Mouse (Mus musculus) thymus, adult 2 months (tissue): ENCODE measurements around the gene St3gal2.
A peak's percentile ranks its signal among the peaks of the same experiment; 100 is the strongest.

Experiments
- CTCF ChIP-seq: fragments of 200-500 bp; IDR thresholded peaks from 2 replicates; pipeline ENCODE4 v1.5.1; 2012; ENCODE audit warnings: mild to moderate bottlenecking, control low read depth, low read length, moderate library complexity, borderline replicate concordance; ENCODE audit not compliant: control insufficient read depth, poor library complexity, insufficient read depth; ENCODE audit errors: extremely low read depth
- POLR2A ChIP-seq: fragments of 200-500 bp; IDR thresholded peaks from 2 replicates; pipeline ENCODE4 v1.6.1; 2012; ENCODE audit warnings: mild to moderate bottlenecking, low read length, control low read depth, moderate library complexity; ENCODE audit not compliant: control insufficient read depth, poor library complexity, insufficient read depth; ENCODE audit errors: extremely low read depth

DNA sequence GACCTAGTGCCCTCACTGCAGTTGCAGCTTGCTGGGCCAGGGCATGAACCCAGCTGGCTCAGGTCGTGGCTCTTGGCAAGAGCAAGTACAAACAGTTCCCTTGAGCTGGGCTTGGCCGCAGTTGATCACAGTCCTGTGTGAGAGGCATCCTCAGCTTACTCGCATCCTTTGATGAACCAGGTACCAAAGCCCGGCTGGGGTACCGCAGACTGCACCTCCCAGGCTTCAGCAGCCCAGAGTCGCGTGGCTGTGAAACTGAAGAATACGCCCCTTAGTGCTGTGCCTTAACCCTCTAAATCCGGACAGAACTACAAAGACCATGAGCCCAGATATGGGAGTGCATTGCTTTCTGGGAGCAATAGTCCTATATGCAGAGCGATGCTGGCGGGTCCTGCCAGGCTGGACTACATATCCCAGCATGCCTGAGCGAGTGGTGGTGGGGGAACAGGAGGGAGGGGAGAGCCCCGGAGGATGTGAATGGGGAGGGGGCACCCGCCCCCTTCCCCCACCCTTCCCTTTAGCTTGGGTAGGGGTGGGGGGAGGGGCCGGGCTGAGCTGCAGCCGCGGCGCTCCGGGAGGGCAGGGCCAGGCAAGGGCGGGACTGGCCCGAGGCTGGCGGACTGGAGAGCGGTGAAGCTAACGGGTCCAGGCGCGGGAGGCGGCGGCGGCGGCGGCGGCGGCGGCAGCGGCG is at the start of gene St3gal2:
- TF ChIP-seq CTCF (no peak), POLR2A (peak; percentile 13; the same call in 1 of the 2 replicates)
